Mouse (Mus musculus) testis, adult 2 months (tissue): ENCODE results near the gene Hesx1. TPM values are rescaled to one million over a fixed set of nuclear protein-coding genes. Genes with fewer than 3 reads are reported as not detected.

Experiments
- H3K27ac ChIP-seq: fragments of 200-500 bp; 2 replicates; pipeline ENCODE4 v1.5.1; 2012; ENCODE audit warnings: low read depth, low read length; ENCODE audit not compliant: control insufficient read depth, insufficient read depth
- H3K27me3 ChIP-seq: fragments of 200-500 bp; 2 replicates; pipeline ENCODE4 v1.6.1; 2012; ENCODE audit warnings: mild to moderate bottlenecking, low read length, moderate library complexity; ENCODE audit not compliant: control insufficient read depth, insufficient read depth
- H3K36me3 ChIP-seq: fragments of 200-500 bp; 2 replicates; pipeline ENCODE4 v1.6.1; 2012; ENCODE audit warnings: mild to moderate bottlenecking, low read length; ENCODE audit not compliant: control insufficient read depth, insufficient read depth
- H3K4me1 ChIP-seq: fragments of 200-500 bp; 2 replicates; pipeline ENCODE4 v1.6.1; 2012; ENCODE audit warnings: low read length; ENCODE audit not compliant: control insufficient read depth, insufficient read depth
- H3K4me3 ChIP-seq: fragments of 200-500 bp; 2 replicates; pipeline ENCODE4 v1.5.1; 2012; ENCODE audit warnings: low read depth, mild to moderate bottlenecking, low read length, moderate library complexity, mixed read lengths; ENCODE audit not compliant: control insufficient read depth
- CTCF ChIP-seq: fragments of 200-500 bp; IDR thresholded peaks from 2 replicates; pipeline ENCODE4 v1.5.1; 2012; ENCODE audit warnings: low read depth, mild to moderate bottlenecking, inconsistent platforms, low read length, moderate library complexity; ENCODE audit not compliant: control insufficient read depth, insufficient read depth, insufficient replicate concordance
- POLR2A ChIP-seq: fragments of 200-500 bp; IDR thresholded peaks from 2 replicates; pipeline ENCODE4 v1.6.1; 2012; ENCODE audit warnings: low read depth, mild to moderate bottlenecking, inconsistent platforms, low read length, moderate library complexity; ENCODE audit not compliant: control insufficient read depth
- polyA plus RNA-seq: library from polyadenylated mRNA; depleted of rRNA; stranded (reverse); fragments of >200 nt; gene quantifications from 2 replicates; pipeline ENCODE4 v1.2.3, GENCODE M21; 2012

Hesx1 gene
- polyA plus RNA-seq, 1 experiment: not detected

DNA sequence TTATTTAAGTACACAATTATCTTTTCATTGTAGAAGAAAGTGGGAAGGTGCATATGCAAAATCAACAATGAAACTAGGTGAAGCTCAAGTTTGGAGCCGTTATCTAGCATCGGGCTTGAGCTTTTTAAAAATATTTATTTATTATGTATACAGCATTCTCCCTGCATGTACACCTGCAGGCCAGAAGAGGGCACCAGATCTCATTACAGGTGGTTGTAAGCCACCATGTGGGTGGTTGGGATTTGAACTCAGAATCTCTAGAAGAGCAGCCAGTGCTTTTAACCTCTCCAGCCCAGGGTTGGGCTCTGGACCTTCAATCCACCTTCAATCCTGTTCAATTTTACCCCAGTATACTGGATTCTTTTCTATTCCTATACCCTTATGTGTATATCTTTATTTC lies 5.5 kb upstream of the Hesx1 start:
- H3K36me3 ChIP-seq: no peaks in the 10 kb centered on the region
- no peaks in the 10 kb centered on the region for H3K27me3 ChIP-seq
- no peaks in the 10 kb centered on the region for H3K4me1 ChIP-seq
- H3K27ac ChIP-seq: no peak overlapping the region
- H3K4me3 ChIP-seq: no peak overlapping the region
- TF ChIP-seq POLR2A: no peak
- TF ChIP-seq CTCF: no peak

DNA sequence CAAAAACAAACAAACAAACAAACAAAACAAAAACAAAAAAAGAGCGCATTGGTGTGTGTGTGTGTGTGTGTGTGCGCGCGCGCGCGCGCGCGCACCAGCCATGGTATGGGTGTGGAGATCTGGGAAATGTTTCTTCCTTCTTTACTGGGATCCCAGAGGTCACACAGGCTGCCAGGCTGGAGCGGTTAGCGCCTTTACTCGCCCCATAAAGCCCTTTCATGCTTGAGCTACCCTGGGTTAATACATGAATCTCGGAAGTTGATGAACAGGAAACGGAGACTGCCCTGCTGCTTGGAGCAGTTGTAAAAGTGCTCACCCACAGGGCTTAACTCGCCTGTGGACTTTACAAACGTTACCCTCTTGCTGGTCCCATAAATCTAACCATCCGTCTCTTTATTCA lies 2.6 kb upstream of the Hesx1 start:
- peaks cover 7% of the 10 kb centered on the region for H3K4me1 ChIP-seq
- no peak overlapping the region for H3K4me3 ChIP-seq
- no peaks in the 10 kb centered on the region for H3K36me3 ChIP-seq
- no peaks in the 10 kb centered on the region for H3K27me3 ChIP-seq
- TF ChIP-seq CTCF (no peak), POLR2A (no peak)
- no peak overlapping the region for H3K27ac ChIP-seq

DNA sequence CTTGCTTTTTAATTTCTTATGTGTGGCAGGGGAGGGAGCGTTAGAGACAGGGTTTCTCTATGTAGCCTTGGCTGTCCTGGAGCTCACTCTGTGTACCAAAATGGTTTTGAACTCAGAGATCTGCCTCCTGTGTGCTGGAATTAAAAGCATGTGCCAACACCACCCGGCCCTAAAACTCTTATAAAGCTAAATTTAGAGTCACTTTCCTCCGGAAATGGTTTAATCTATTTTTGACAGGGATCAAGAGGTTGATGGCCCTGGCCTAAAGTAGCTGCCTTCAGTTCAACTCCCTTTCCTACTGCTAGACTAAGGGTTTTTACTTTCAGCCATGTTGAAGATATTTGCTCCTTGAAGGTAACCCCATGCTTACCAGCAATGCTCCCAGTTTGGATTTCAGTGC lies 789 bp upstream of the Hesx1 start:
- H3K4me1 ChIP-seq: peaks cover 7% of the 10 kb centered on the region
- H3K27me3 ChIP-seq: no peaks in the 10 kb centered on the region
- no peaks in the 10 kb centered on the region for H3K36me3 ChIP-seq
- no peak overlapping the region for H3K27ac ChIP-seq
- no peak overlapping the region for H3K4me3 ChIP-seq
- TF ChIP-seq POLR2A: no peak
- no peak for TF ChIP-seq CTCF

DNA sequence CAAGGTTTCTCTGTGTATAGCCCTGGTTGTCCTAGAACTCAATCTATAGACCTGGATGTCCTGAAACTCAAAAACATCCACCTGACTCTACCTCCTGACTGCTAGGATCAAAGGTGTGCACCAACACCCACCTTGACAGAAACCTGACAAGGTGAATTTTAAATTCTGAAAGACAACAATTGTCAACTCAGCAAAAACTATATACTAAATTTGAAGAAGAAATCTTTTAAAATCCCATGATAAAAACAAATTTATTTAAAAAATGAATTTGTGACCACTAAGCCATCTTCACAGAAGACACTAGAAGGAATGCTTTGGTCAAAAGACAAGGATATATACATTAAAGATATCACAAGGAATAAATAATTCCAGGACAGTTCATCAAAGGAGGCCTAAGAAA lies 2.0 kb downstream of the Hesx1 start:
- Histone ChIP-seq H3K27me3 (no peaks in the 10 kb centered on the region), H3K36me3 (no peaks in the 10 kb centered on the region), H3K4me1 (peaks cover 10% of the 10 kb centered on the region), H3K4me3 (no peak overlapping the region), H3K27ac (no peak overlapping the region)
- TF ChIP-seq CTCF (no peak), POLR2A (no peak)

DNA sequence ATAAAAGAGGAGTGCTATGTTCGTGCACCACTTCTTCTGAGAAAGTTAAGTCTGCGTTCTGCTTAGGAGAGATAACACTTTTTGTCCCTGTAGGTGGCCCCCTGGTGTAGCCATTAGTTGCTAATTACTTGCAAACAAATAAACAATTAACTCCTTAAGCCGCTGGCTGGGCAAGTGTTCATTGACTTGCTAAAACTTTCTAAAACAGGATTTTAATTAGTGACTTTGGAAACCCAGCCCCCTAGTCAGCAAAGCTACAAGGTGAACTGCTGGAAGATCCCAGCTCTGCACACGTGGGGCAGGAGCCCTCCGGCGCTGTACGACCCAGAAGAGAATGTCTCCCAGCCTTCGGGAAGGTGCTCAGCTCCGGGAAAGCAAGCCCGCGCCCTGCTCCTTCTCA lies 6.2 kb downstream of the Hesx1 start:
- H3K27me3 ChIP-seq: no peaks in the 10 kb centered on the region
- no peak overlapping the region for H3K27ac ChIP-seq
- no peaks in the 10 kb centered on the region for H3K36me3 ChIP-seq
- TF ChIP-seq CTCF (no peak), POLR2A (no peak)
- H3K4me1 ChIP-seq: 0 out of 2 replicates have a peak, but pooled peaks cover 3% of the 10 kb centered on the region
- no peak overlapping the region for H3K4me3 ChIP-seq

DNA sequence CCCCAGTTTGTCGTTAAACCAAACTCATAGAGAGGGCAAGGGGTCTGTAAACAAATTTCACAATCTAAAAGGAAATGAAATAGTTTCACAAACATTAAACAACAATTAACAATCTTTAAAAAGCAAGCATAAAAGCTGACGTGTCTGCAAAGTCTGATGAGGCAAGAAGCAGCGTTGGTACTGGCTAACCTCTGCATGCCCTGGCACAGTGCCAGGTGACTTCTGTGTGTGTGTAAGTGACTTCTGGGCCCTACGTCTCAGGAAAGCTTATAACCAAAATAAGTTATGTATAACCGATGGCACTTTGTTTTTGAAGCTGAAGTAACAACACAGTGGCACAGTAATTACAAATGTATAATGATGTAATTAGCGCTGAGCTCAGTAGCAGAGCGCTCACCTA lies 10.7 kb downstream of the Hesx1 start:
- H3K27ac ChIP-seq: no peak overlapping the region
- no peak for TF ChIP-seq CTCF
- TF ChIP-seq POLR2A: no peak
- no peaks in the 10 kb centered on the region for H3K27me3 ChIP-seq

DNA sequence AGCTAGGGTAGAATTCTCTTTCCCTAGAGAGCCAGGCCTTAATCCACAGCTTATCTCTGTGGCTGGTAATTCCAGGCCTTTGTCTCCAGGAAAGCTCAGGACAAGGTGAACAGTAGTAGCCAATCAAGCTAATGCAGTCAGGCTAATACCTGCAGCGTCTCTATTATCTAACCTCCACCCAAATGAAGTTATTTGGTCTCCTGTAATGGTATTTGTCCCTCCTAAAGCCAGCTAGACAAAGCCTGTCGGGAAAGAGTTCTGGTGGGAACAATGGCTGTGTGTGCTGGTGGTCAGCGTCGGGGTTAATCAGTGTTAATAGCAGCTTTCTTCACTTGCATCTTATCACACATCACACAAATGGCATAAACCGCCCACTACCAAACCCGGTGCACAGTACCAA lies 11.7 kb downstream of the Hesx1 start:
- Histone ChIP-seq H3K27me3 (no peaks in the 10 kb centered on the region), H3K4me3 (no peak overlapping the region), H3K4me1 (no peaks in the 10 kb centered on the region), H3K27ac (no peak overlapping the region), H3K36me3 (no peaks in the 10 kb centered on the region)
- TF ChIP-seq CTCF (no peak), POLR2A (no peak)

More for the DNA sequence above, 10.7 kb downstream of the Hesx1 start:
- H3K4me1 ChIP-seq: 0 out of 2 replicates have a peak, but pooled peaks cover 3% of the 10 kb centered on the region
- no peaks in the 10 kb centered on the region for H3K36me3 ChIP-seq
- H3K4me3 ChIP-seq: no peak overlapping the region

DNA sequence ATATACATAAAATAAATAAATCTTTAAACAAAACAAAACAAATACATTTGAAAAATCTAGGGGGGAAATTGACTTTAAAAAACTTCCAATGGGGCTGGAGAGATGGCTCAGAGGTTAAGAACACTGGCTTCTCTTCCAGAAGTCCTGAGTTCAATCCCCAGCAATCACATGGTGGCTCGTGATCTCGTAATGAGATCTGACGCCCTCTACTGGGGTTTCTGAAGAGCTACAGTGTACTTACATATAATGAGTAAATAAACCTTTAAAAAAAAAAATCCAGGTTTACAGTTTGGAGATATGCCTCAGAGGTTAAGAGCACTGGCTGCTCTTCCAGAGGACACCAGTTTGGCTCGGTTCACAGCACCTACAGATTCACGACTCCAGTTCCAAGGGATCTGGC lies 17.3 kb downstream of the Hesx1 start:
- Histone ChIP-seq H3K36me3 (no peaks in the 10 kb centered on the region), H3K27ac (no peak overlapping the region), H3K4me1 (no peaks in the 10 kb centered on the region), H3K4me3 (no peak overlapping the region), H3K27me3 (no peaks in the 10 kb centered on the region)
- no peak for TF ChIP-seq CTCF
- no peak for TF ChIP-seq POLR2A
